Mouse (Mus musculus) CH12.LX (cell line): ENCODE measurements around the gene Cacng6. TPM values are rescaled to one million over a fixed set of nuclear protein-coding genes. Genes with fewer than 3 reads are reported as not detected.

Source experiments
- DNase-seq: peaks from one replicate; pipeline ENCODE4 v3.0.0-alpha.2; 2013; ENCODE audit errors: extremely low read depth
- H3K27ac ChIP-seq: 2 replicates; pipeline ENCODE4 v1.5.1; 2012; ENCODE audit warnings: low read depth, mild to moderate bottlenecking, control low read depth, moderate library complexity; ENCODE audit not compliant: insufficient read depth
- H3K27me3 ChIP-seq: replicated peaks from 2 replicates; pipeline ENCODE3; 2012; ENCODE audit warnings: inconsistent platforms
- H3K36me3 ChIP-seq, 2 experiments: replicated peaks in 1 of 2; 2 replicates each; pipeline versions ENCODE3 to v1.6.1; 2012; ENCODE audit warnings: inconsistent platforms in 1 of 2, low read length in 1 of 2, mild to moderate bottlenecking in 1 of 2, mixed read lengths in 1 of 2, moderate library complexity in 1 of 2; ENCODE audit not compliant: control insufficient read depth in 1 of 2, insufficient read depth in 1 of 2
- H3K4me1 ChIP-seq, 2 experiments: 2 replicates each; pipeline ENCODE4 v1.6.1; 2012; ENCODE audit warnings: inconsistent platforms in 1 of 2, moderate library complexity in 1 of 2; ENCODE audit not compliant: insufficient read depth in 2 of 2, control insufficient read depth in 1 of 2
- H3K4me2 ChIP-seq: 2 replicates; pipeline ENCODE4 v1.6.1; 2012; ENCODE audit warnings: low read depth, mild to moderate bottlenecking, control low read depth; ENCODE audit not compliant: poor library complexity, insufficient read depth, severe bottlenecking
- H3K4me3 ChIP-seq, 3 experiments: fragments of 150-350 bp in 1 of 3; sonication (generic) in 1 of 3; replicated peaks in 1 of 3; 2 replicates each; pipeline versions ENCODE3 to v1.5.1; 2011 to 2012; ENCODE audit warnings: low read depth in 2 of 3, low read length in 2 of 3, mild to moderate bottlenecking in 2 of 3, moderate library complexity in 2 of 3, control low read depth in 1 of 3, improper control_type of control experiment in 1 of 3, inconsistent platforms in 1 of 3, mixed read lengths in 1 of 3; ENCODE audit not compliant: poor library complexity in 1 of 3
- H3K79me2 ChIP-seq: replicated peaks from 2 replicates; pipeline ENCODE4 v1.6.1; 2012; ENCODE audit warnings: mild to moderate bottlenecking, moderate library complexity; ENCODE audit not compliant: control insufficient read depth, poor library complexity, insufficient read depth, severe bottlenecking; ENCODE audit errors: extremely low read depth
- H3K9ac ChIP-seq: 2 replicates; pipeline ENCODE4 v1.6.1; 2012; ENCODE audit warnings: low read depth, mild to moderate bottlenecking, control low read depth, moderate library complexity; ENCODE audit not compliant: insufficient read depth
- H3K9me3 ChIP-seq: replicated peaks from 2 replicates; pipeline ENCODE3; 2012; ENCODE audit warnings: low read length, inconsistent platforms, mixed read lengths
- BHLHE40 ChIP-seq: IDR thresholded peaks from 2 replicates; pipeline ENCODE4 v1.6.1; 2011; ENCODE audit warnings: mild to moderate bottlenecking, low read depth, low read length, improper control_type of control experiment
- CHD1 ChIP-seq: IDR thresholded peaks from 2 replicates; pipeline ENCODE4 v1.6.1; 2012; ENCODE audit warnings: low read depth, low read length, improper control_type of control experiment, inconsistent platforms
- CHD2 ChIP-seq: IDR thresholded peaks from 2 replicates; pipeline ENCODE4 v1.6.1; 2011; ENCODE audit warnings: low read length, improper control_type of control experiment
- CTCF ChIP-seq, 2 experiments: IDR thresholded peaks in 1 of 2; conservative IDR thresholded peaks in 1 of 2; 2 replicates each; pipeline ENCODE4 v1.5.1; 2011 to 2012; ENCODE audit warnings: low read depth in 2 of 2, low read length in 2 of 2, improper control_type of control experiment in 1 of 2, inconsistent platforms in 1 of 2, mild to moderate bottlenecking in 1 of 2, moderate library complexity in 1 of 2
- E2F4 ChIP-seq: IDR thresholded peaks from 2 replicates; pipeline ENCODE4 v1.6.1; 2011; ENCODE audit warnings: low read depth, low read length, improper control_type of control experiment; ENCODE audit not compliant: insufficient replicate concordance
- ELF1 ChIP-seq: IDR thresholded peaks from 2 replicates; pipeline ENCODE4 v1.6.1; 2014; ENCODE audit warnings: low read depth, mild to moderate bottlenecking, inconsistent platforms, low read length, improper control_type of control experiment
- EP300 ChIP-seq: IDR thresholded peaks from 2 replicates; pipeline ENCODE4 v1.6.1; 2011; ENCODE audit warnings: low read length, improper control_type of control experiment
- GABPA ChIP-seq: IDR thresholded peaks from 2 replicates; pipeline ENCODE4 v1.6.1; 2012; ENCODE audit warnings: low read depth, low read length, improper control_type of control experiment, inconsistent platforms; ENCODE audit not compliant: insufficient replicate concordance
- HCFC1 ChIP-seq: IDR thresholded peaks from 2 replicates; pipeline ENCODE4 v1.6.1; 2012; ENCODE audit warnings: low read depth, mild to moderate bottlenecking, inconsistent platforms, low read length, improper control_type of control experiment
- IRF4 ChIP-seq: IDR thresholded peaks from 2 replicates; pipeline ENCODE4 v1.6.1; 2014; ENCODE audit warnings: low read depth, mild to moderate bottlenecking, inconsistent platforms, low read length, improper control_type of control experiment
- JUN ChIP-seq: IDR thresholded peaks from 2 replicates; pipeline ENCODE4 v1.6.1; 2011; ENCODE audit warnings: low read depth, mild to moderate bottlenecking, low read length, improper control_type of control experiment, moderate library complexity; ENCODE audit not compliant: insufficient read depth
- JUND ChIP-seq: conservative IDR thresholded peaks from 2 replicates; pipeline ENCODE4 v1.6.1; 2011; ENCODE audit warnings: low read depth, low read length, improper control_type of control experiment
- KAT2A ChIP-seq: IDR thresholded peaks from 2 replicates; pipeline ENCODE4 v1.6.1; 2012; ENCODE audit warnings: low read length, improper control_type of control experiment, inconsistent platforms; ENCODE audit not compliant: insufficient replicate concordance
- MAFK ChIP-seq: IDR thresholded peaks from 2 replicates; pipeline ENCODE4 v1.6.1; 2011; ENCODE audit warnings: low read length, improper control_type of control experiment; ENCODE audit not compliant: insufficient replicate concordance
- MAX ChIP-seq: IDR thresholded peaks from 2 replicates; pipeline ENCODE4 v1.6.1; 2011; ENCODE audit warnings: low read length, improper control_type of control experiment
- MAZ ChIP-seq: IDR thresholded peaks from 2 replicates; pipeline ENCODE4 v1.6.1; 2012; ENCODE audit warnings: low read depth, mild to moderate bottlenecking, inconsistent platforms, low read length, improper control_type of control experiment, moderate library complexity
- MEF2A ChIP-seq: IDR thresholded peaks from 2 replicates; pipeline ENCODE4 v1.6.1; 2014; ENCODE audit warnings: low read depth, mild to moderate bottlenecking, inconsistent platforms, low read length, improper control_type of control experiment, borderline replicate concordance
- NELFE ChIP-seq: IDR thresholded peaks from 2 replicates; pipeline ENCODE4 v1.6.1; 2011; ENCODE audit warnings: low read depth, low read length, improper control_type of control experiment
- NRF1 ChIP-seq: IDR thresholded peaks from 2 replicates; pipeline ENCODE4 v1.6.1; 2014; ENCODE audit warnings: low read depth, mild to moderate bottlenecking, inconsistent platforms, low read length, improper control_type of control experiment, moderate library complexity
- PAX5 ChIP-seq: IDR thresholded peaks from 2 replicates; pipeline ENCODE4 v1.6.1; 2012; ENCODE audit warnings: low read length, inconsistent platforms, mixed read lengths
- POLR2A ChIP-seq: IDR thresholded peaks from 2 replicates; pipeline ENCODE4 v1.6.1; 2011; ENCODE audit warnings: low read depth, mild to moderate bottlenecking, improper control_type of control experiment, low read length
- RCOR1 ChIP-seq: conservative IDR thresholded peaks from 2 replicates; pipeline ENCODE4 v1.6.1; 2012; ENCODE audit warnings: low read depth, mild to moderate bottlenecking, inconsistent platforms, low read length, improper control_type of control experiment
- SIN3A ChIP-seq: IDR thresholded peaks from 2 replicates; pipeline ENCODE4 v1.6.1; 2012; ENCODE audit warnings: low read length, improper control_type of control experiment, inconsistent platforms
- SMC3 ChIP-seq: IDR thresholded peaks from 2 replicates; pipeline ENCODE4 v1.6.1; 2011; ENCODE audit warnings: low read depth, low read length, improper control_type of control experiment
- TBP ChIP-seq: conservative IDR thresholded peaks from 2 replicates; pipeline ENCODE4 v1.6.1; 2011; ENCODE audit warnings: low read depth, low read length, improper control_type of control experiment
- TCF12 ChIP-seq: IDR thresholded peaks from 2 replicates; pipeline ENCODE4 v1.6.1; 2014; ENCODE audit warnings: low read depth, mild to moderate bottlenecking, inconsistent platforms, low read length, improper control_type of control experiment
- USF2 ChIP-seq: conservative IDR thresholded peaks from 2 replicates; pipeline ENCODE4 v1.6.1; 2011; ENCODE audit warnings: low read depth, low read length, improper control_type of control experiment
- ZC3H11A ChIP-seq: IDR thresholded peaks from 2 replicates; pipeline ENCODE4 v1.6.1; 2012; ENCODE audit warnings: low read depth, mild to moderate bottlenecking, inconsistent platforms, low read length, improper control_type of control experiment
- ZKSCAN1 ChIP-seq: IDR thresholded peaks from 2 replicates; pipeline ENCODE4 v1.6.1; 2012; ENCODE audit warnings: low read depth, inconsistent platforms, low read length, improper control_type of control experiment, borderline replicate concordance
- ZMIZ1 ChIP-seq: IDR thresholded peaks from 2 replicates; pipeline ENCODE4 v1.6.1; 2012; ENCODE audit warnings: low read depth, mild to moderate bottlenecking, inconsistent platforms, low read length, improper control_type of control experiment
- ZNF384 ChIP-seq: IDR thresholded peaks from 2 replicates; pipeline ENCODE4 v1.6.1; 2012; ENCODE audit warnings: low read depth, low read length, improper control_type of control experiment, inconsistent platforms
- dilution Hi-C: fragments of 300-500 bp; cut with MboI; formaldehyde crosslinking; loops from 2 replicates; pipeline ENCODE4 v1.14.3; 2020; ENCODE audit warnings: low sequenced_read_pairs; ENCODE audit not compliant: extremely low pct_unique_long_range_greater_than_20kb, extremely low pct_ligation_motif_present
- in situ Hi-C: fragments of 300-500 bp; cut with MboI; formaldehyde crosslinking; loops from 3 replicates; pipeline ENCODE4 v1.14.3; 2019; ENCODE audit warnings: low sequenced_read_pairs, low pct_ligation_motif_present, low pct_unique_long_range_greater_than_20kb, mixed read lengths
- polyA plus RNA-seq: library from polyadenylated mRNA; unstranded; fragments of >175 nt; gene quantifications from 2 replicates; pipeline ENCODE4 v1.2.1, GENCODE M21; 2012; ENCODE audit warnings: low read depth; ENCODE audit not compliant: insufficient read length
- total RNA-seq, 2 experiments: library from RNA; depleted of rRNA; stranded (reverse); fragments of 300-350 nt in 1 of 2; fragments of >200 nt in 1 of 2; gene quantifications; 2 replicates each; pipeline ENCODE4 v1.2.3; 2012 to 2014

Gene Cacng6
- total and polyA plus RNA-seq, 3 experiments = not detected

DNA sequence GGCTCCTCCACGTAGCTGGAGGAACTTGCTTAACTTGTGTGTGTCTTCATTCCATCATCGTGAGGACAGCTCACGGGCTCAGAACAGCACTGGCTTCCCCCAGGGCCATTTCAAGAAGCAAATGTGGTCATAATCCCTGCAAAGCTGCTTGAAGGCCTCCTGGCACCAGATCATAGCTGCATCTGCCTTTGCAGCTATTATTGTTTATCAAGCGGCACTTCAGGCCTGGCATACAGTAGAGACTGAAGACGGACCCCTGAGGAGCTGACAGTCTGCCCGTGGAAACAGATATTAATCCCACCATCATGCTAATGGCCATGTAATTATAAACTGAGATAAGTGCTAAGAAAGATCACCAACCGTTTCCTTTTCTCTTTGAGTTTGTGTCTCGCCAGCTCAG is 16.5 kb downstream of the Cacng6 start:
- Histone ChIP-seq H3K9me3 (peaks cover 2% of the 10 kb centered on the region), H3K79me2 (no peaks in the 10 kb centered on the region), H3K27ac (no peak overlapping the region), H3K4me1 (peaks cover 3 to 43% of the 10 kb centered on the region in 2 experiments; a peak in 3 of 4 replicates), H3K4me3 (no peak overlapping the region), H3K27me3 (no peaks in the 10 kb centered on the region), H3K4me2 (no peak overlapping the region), H3K36me3 (no peaks in the 10 kb centered on the region), H3K9ac (no peak overlapping the region)
- no peak for DNase-seq
- dilution Hi-C loops = no loop called here
- in situ Hi-C loops = loop anchor here (5.0 to 10.0 kb wide), 2 partner anchors 96 to 213 kb away; no protein-coding TSS in a partner anchor
- no peak for TF ChIP-seq POLR2A
- no peak for TF ChIP-seq NELFE
- no peak for TF ChIP-seq PAX5
- no peak for TF ChIP-seq RCOR1
- no peak for TF ChIP-seq MAX
- TF ChIP-seq JUND = no peak

DNA sequence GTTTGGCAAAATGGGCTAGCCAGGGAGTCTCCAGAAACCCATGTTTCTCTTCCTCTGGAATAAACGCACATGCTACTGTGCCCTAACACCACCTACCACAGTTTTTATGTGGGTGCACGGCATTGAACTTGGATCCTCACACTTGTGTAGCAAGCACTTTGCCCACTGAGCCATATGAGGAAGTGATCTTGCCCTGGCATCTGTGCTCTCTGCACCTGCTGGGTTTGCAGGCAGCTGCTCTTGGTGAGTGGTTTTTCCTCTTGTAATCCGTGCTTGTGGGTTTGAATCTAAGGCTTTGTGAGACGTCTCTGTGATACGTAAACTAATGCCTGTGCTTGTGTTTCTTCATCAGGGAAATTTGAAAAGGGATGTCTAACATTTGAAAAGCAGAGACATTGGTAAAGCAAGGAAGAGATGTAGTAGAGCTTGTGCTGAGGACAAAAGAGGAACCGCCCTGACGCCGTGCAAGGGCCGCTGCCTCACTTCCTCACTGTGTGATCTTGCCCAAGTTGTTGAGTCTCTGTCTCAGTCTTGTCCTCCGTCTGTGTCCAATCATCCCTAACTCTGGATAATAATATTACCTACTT is 18.6 kb downstream of the Cacng6 start:
- no peak overlapping the region for H3K4me3 ChIP-seq
- H3K9ac ChIP-seq = no peak overlapping the region
- peak; percentile 72 for DNase-seq
- H3K9me3 ChIP-seq = peaks cover 2% of the 10 kb centered on the region
- no peaks in the 10 kb centered on the region for H3K27me3 ChIP-seq
- no peak for TF ChIP-seq NRF1
- no peak for TF ChIP-seq MAFK
- TF ChIP-seq ZMIZ1 = no peak
- TF ChIP-seq BHLHE40 = 0 out of 2 replicates have a peak, but pooled peaks have one; percentile 36
- no peak for TF ChIP-seq CTCF (conservative IDR thresholded peaks at IDR 0.05 in 1 of 2, IDR thresholded peaks at IDR 0.05 in 1 of 2; ENCODE audit: low read depth in 2 of 2, low read length in 2 of 2)
- no peak for TF ChIP-seq CHD2
- no peak for TF ChIP-seq KAT2A
- TF ChIP-seq E2F4 = no peak
- peak; percentile 69 for TF ChIP-seq EP300
- TF ChIP-seq JUND = no peak
- no peak for TF ChIP-seq SMC3
- no peak for TF ChIP-seq PAX5
- TF ChIP-seq GABPA = no peak
- TF ChIP-seq JUN = no peak
- peak; percentile 78 for TF ChIP-seq TCF12
- TF ChIP-seq RCOR1 = 0 out of 2 replicates have a peak, but pooled peaks have one; percentile 27
- TF ChIP-seq ZNF384 = no peak
- no peak for TF ChIP-seq ELF1
- no peak for TF ChIP-seq SIN3A
- no peak for TF ChIP-seq NELFE
- no peak for TF ChIP-seq MEF2A
- TF ChIP-seq USF2 = no peak
- TF ChIP-seq HCFC1 = no peak
- no peak for TF ChIP-seq ZC3H11A
- TF ChIP-seq MAZ = no peak
- TF ChIP-seq POLR2A = no peak; the same call in 1 of the 2 replicates
- TF ChIP-seq ZKSCAN1 = no peak
- TF ChIP-seq TBP = 0 out of 2 replicates have a peak, but pooled peaks have one; percentile 43
- peak; percentile 33; the same call in 1 of the 2 replicates for TF ChIP-seq IRF4
- TF ChIP-seq CHD1 = no peak
- H3K36me3 ChIP-seq = no peaks in the 10 kb centered on the region
- H3K4me2 ChIP-seq = no peak overlapping the region
- in situ Hi-C loops (loop anchor here (5.0 to 10.0 kb wide), 2 partner anchors 98 to 215 kb away; no protein-coding TSS in a partner anchor), dilution Hi-C loops (no loop called here)
- H3K27ac ChIP-seq = no peak overlapping the region; the same call in 1 of the 2 replicates
- H3K4me1 ChIP-seq = peaks cover 3 to 52% of the 10 kb centered on the region in 2 experiments; a peak in 3 of 4 replicates
- no peaks in the 10 kb centered on the region for H3K79me2 ChIP-seq
